Mouse (Mus musculus): ENCODE results near the gene C9.
A peak's percentile ranks its signal among the peaks of the same experiment; 100 is the strongest.

The C9 gene

DNA sequence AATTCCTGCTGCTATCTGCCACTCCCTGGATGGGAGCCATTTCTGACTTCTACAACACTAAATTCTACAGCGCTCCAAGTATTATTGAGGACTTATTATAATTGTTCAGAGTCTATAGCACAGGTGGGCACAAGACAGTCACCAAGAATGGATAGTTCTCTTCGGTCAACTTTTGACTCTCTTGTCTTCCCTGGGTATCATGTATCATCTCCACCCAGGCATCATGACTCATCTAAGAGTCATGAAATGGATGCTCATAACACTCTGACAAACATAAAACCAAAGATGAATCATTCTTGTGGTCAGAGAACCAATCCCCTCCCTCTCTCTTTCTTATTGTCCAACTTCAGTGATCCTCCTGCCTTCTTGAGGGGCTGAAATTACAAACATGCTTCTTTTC, 47.3 kb downstream of the C9 start:
- no peak for DNase-seq

DNA sequence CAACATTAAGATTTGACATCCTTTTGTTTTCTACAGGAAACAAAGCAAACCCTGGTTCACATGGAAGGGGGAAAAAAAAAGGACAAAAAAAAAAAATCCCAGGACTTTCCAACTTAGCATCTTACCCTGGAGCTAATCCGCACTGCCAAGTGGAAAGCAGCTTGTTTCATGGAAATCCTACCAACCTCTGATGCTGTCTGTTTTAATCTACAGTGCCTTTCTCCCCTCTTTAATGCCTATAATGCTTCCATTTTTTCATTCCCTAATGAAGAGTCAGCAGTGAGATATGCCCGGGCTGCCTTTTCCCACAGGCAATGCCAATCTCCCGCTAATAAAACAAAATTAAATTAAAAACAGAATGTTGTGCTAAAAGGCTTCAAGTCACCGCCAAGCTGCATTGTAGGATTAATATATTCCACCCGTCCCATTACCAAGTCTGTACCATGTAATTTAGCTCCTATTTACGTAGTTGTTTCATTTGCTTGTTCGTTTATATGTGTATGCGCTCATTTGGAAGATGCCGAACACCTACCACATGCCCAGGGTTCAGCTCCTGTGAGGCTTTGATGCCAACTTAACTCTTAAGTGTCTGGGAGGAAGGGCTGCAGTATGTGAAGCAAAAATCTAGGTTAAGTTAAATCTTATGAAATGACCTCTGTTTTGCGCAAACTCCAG, 53.4 kb downstream of the C9 start:
- no peak for DNase-seq

GRCm38 (mm10) chr15:6500787-6501186, 55.7 kb downstream of the C9 start:
- peak; percentile 11 to 36 for DNase-seq

DNA sequence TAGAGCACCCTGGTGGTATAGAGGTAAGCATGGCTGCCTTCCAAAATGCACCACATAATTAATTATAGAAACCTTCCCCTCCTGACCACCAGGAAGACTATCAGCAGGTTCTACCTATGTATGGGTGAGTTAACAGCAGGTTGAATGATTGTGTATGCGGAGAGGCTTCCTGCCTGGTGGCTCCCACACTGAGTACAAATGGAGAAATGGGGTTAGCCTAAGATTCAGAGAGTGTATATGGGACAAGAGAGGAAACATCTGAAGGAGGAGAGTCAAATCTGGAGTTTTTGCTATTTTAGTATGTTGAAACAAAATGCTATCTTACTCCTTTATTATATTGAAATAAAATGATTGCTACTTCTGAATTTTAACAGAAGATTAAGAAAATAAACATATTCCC, 72.4 kb downstream of the C9 start:
- DNase-seq: no peak

- no peak for DNase-seq
Observed at GRCm38 (mm10) chr15:6519417-6520255, 74.5 kb downstream of the C9 start.

DNA sequence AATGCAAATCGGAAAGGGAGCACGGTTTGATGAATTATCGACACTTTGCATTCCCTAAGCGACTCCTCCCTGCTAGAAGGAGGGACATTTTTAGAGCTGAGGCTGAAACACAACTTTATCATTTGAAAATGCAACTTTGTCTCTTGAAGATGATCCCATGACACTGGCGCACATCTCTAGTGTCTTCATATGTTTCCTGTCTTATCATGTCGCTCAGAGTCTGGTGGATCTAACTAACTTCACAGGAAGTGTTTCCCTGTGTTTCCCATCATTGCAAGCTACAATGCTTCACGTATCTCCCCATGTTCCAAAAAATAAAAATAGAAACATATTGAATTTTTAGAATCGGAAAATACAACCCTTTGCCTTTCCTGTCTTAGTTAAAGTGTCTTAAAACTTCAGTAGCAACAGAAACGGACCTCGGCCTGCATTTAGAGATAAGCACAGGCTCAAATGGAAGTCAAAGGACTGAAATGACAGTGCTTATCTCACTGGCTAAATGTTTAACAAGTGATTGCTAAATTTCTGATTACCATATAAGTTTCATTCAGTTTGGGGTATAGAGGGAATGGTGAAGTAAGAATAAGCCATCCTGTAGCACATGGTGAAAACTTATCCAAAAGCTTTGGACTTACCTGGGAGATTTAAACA, 75.5 kb downstream of the C9 start:
- DNase-seq: no peak

DNA sequence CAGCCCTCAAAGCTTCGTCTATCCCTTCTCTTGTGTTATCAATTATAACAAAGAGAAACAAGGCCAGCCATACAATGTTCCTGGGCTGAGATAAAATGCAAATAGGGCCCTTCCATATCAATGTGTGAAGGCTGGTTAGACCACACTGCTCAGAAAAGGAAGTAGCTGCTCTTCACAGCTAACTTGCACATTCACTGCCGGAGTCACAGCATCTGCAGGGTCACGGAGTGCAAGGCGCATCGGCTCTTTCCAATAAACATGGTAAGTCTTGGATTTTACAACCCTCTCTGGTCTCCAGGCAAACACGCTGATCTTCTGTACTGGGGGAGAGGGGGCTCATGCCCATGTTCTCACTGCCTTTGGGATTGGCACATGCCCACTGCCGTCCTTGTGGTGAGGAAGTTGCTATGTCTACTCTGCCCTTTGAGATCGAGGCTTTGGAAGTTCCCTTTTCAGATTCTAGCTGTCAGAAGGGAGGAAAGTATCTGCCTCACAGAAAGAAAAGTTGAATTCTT, 77.6 kb downstream of the C9 start, which contains the start of gene Fyb:
Gene Fyb (plus strand): TSS at position 201 of the 515 bp plus-strand sequence.
- DNase-seq: no peak

DNA sequence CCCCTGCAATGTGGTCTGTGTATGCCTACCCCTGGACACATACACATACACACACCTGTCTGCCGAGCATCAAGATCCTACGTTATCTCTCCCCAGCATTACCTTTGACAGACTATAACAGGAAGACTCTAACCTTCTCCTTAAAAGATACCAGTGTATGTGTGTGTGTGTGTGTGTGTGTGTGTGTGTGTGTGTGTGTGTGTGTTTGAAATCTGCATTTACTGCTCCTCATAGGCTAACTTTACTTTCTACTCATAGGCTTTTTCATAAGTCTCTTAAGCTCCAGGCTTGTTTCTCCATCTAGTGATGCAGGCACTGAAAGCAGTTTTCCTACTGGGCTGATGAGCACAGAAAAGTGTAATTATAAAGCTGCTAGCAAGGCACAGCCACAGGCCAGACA, 79.7 kb downstream of the C9 start:
- no peak for DNase-seq

- DNase-seq: no peak
Observed at GRCm38 (mm10) chr15:6525386-6525785, 80.3 kb downstream of the C9 start.

DNA sequence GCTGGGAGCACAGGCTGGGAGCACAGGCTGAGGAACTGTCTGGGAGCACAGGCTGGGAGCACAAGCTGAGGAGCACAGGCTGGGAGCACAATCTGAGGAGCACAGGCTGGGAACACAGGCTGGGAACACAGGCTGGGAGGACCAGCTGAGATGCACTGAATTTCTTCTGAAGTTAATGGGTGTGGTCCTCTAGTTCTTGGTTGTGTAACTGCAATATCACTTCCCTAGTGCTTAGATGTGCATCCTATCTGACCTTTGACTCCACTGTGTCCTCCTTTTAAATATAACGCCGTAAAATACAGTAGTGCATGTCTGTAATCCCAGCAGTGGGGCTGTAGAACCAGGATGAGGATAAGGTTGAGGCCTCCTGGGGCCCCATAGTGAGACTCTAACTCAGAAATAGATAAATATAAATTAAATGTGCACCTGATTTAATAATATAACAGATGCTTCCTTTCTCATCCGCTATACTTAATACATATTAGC, 88.8 kb downstream of the C9 start:
- DNase-seq: no peak

DNA sequence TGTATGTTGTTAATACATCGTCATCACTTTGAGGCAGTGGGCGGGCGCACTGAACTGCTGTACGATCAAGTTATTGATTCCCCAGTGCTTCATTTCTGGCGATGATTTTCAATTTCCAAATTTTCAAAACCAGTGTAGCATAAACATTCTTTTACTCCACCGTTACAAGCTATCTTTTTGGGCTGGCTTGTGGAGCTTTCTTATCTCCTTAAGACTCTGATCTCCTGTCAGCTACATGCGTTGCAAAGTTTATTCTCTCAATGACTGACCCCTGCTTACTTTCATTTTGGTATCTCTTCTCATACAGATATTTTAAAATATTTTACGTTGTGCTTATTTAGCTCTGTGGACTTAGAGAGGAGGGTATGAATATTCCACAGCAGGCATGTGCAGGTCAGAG, 89.5 kb downstream of the C9 start:
- DNase-seq: no peak

- DNase-seq: no peak
Observed at GRCm38 (mm10) chr15:6539639-6540338, 94.7 kb downstream of the C9 start.

All from kidney, adult 8-10 months (tissue).